Mouse (Mus musculus) E14TG2a.4 (cell line): ENCODE measurements at regions not wholly inside any gene's neighbourhood (a gene's known extent, or its start where the extent isn't known, plus 50 kb on each side); places are given as distances from the start of the nearest gene placed in this dataset.

Experiments used
- CTCF ChIP-seq: conservative IDR thresholded peaks from 2 replicates; pipeline ENCODE4 v1.5.1; 2014; ENCODE audit warnings: low read length
- NANOG ChIP-seq: IDR thresholded peaks from 2 replicates; pipeline ENCODE4 v1.6.1; 2014; ENCODE audit warnings: borderline replicate concordance, low read length, mixed read lengths

DNA sequence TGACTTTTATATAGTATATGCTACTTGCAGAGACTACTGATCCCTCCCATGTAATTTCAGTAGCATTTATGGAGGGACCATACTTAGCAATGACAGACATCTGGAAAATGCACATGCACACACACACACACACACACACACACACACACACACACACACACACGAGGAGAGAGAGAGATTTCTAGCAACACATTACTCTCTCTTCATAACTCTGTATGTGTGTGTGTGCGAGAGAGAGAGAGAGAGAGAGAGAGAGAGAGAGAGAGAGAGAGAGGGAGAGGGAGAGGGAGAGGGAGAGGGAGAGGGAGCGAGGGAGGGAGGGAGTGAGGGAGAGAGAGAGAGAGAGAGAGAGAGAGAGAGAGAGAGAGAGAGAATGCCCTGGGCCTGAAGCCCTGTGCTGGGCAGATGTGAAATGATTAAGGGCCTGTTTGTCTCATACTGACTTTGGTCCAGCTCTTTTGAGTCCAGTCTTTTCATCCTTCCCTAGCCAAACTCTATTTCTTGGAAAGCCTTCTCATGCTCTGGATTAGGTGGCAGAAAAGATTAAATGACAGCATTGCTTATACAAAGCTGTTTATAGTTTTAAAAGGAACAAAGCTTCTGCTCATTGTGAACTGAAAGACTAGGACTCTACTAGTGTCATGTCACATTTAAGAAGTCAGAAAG lies 106.4 kb upstream of the 4933402D24Rik start:
- no peak for TF ChIP-seq CTCF
- no peak for TF ChIP-seq NANOG
